ENCODE assay signal across 16 mouse cellular contexts in genomic region chr10:100522330-100522729, GRCm38 (mm10).
"Had no signal": no experiment of that assay in that cellular context is flagged by ENCODE, and none has a peak within 500 bp of the region (broad histone marks: within the 10 kb centered on the region; RNA-seq: fewer than 3 reads in every experiment).

No protein-coding gene starts in this region.

- H3K4me2 ChIP-seq: lung, embryonic 15.5 days; midbrain, embryonic 11.5 days; midbrain, embryonic 13.5 days; midbrain, embryonic 15.5 days; neural tube, embryonic 12.5 days; stomach, embryonic 15.5 days had no signal

- H3K27me3 ChIP-seq: lung, embryonic 15.5 days; megakaryocyte, embryonic 14.5 days; midbrain, embryonic 13.5 days; midbrain, embryonic 15.5 days; neural tube, embryonic 12.5 days; stomach, embryonic 15.5 days had no signal

- H3K27ac ChIP-seq: lung, embryonic 15.5 days; macrophage; midbrain, embryonic 13.5 days; midbrain, embryonic 15.5 days; neural tube, embryonic 12.5 days; stomach, embryonic 15.5 days; stomach, postnatal 0 days had no signal

- H3K9me3 ChIP-seq: lung, embryonic 15.5 days; megakaryocyte, embryonic 14.5 days; midbrain, embryonic 13.5 days; midbrain, embryonic 15.5 days; neural tube, embryonic 12.5 days; stomach, embryonic 15.5 days had no signal

- H3K9ac ChIP-seq: lung, embryonic 15.5 days; midbrain, embryonic 13.5 days; midbrain, embryonic 15.5 days; neural tube, embryonic 12.5 days; stomach, embryonic 15.5 days had no signal

- ATAC-seq: lung, postnatal 0 days; midbrain, embryonic 13.5 days; midbrain, embryonic 15.5 days had no signal

- H3K4me1 ChIP-seq: lung, embryonic 15.5 days; midbrain, embryonic 13.5 days; midbrain, embryonic 15.5 days; neural tube, embryonic 12.5 days; stomach, embryonic 15.5 days had no signal

- DNase-seq: lung, adult 2 months; lung, postnatal 14 days; right cerebral cortex, postnatal 14 days; thymus, adult 2 months; thymus, postnatal 25 days; thymus, postnatal 4 days had no signal

- H3K36me3 ChIP-seq: midbrain, embryonic 15.5 days; stomach, embryonic 15.5 days had no signal

- H3K4me3 ChIP-seq: lung, embryonic 15.5 days; megakaryocyte, embryonic 14.5 days; midbrain, embryonic 13.5 days; midbrain, embryonic 15.5 days; neural tube, embryonic 12.5 days; stomach, embryonic 15.5 days had no signal
